Mouse (Mus musculus) intestine, postnatal 0 days (tissue): ENCODE data around the gene Cenpp. TPM values are rescaled to one million over a fixed set of nuclear protein-coding genes. Genes with fewer than 3 reads are reported as not detected.

ENCODE experiments used
- ATAC-seq: fragments of 200-750 bp; cut with Nextera tagmentation; 2 replicates; pipeline ENCODE4 v1.8.0; 2017; ENCODE audit warnings: mild to moderate bottlenecking, moderate TSS enrichment, moderate library complexity
- H3K27ac ChIP-seq: fragments of 300-500 bp; sonication (generic); 2 replicates; pipeline ENCODE4 v1.5.1; 2014; ENCODE audit warnings: mild to moderate bottlenecking, low read depth, low read length, moderate library complexity
- H3K27me3 ChIP-seq: fragments of 300-500 bp; sonication (generic); replicated peaks from 2 replicates; pipeline ENCODE4 v1.6.1; 2014; ENCODE audit warnings: low read length, mixed read lengths; ENCODE audit not compliant: control insufficient read depth, insufficient read depth
- H3K36me3 ChIP-seq: fragments of 300-500 bp; sonication (generic); 2 replicates; pipeline ENCODE4 v1.6.1; 2014; ENCODE audit warnings: mild to moderate bottlenecking, moderate library complexity; ENCODE audit not compliant: control insufficient read depth, insufficient read depth
- H3K4me1 ChIP-seq: fragments of 300-500 bp; sonication (generic); replicated peaks from 2 replicates; pipeline ENCODE4 v1.6.1; 2014; ENCODE audit warnings: antibody characterized with exemption, low read length, mixed read lengths; ENCODE audit not compliant: control insufficient read depth, insufficient read depth
- H3K4me2 ChIP-seq: fragments of 300-500 bp; sonication (generic); replicated peaks from 2 replicates; pipeline ENCODE4 v1.6.1; 2014; ENCODE audit warnings: low read depth, mild to moderate bottlenecking, moderate library complexity
- H3K4me3 ChIP-seq: fragments of 300-500 bp; sonication (generic); 2 replicates; pipeline ENCODE4 v1.5.1; 2014; ENCODE audit warnings: low read depth, low read length
- H3K9ac ChIP-seq: fragments of 300-500 bp; sonication (generic); 2 replicates; pipeline ENCODE4 v1.6.1; 2014; ENCODE audit warnings: mild to moderate bottlenecking, low read depth, low read length
- H3K9me3 ChIP-seq: fragments of 300-500 bp; sonication (generic); 2 replicates; pipeline ENCODE4 v1.6.1; 2016; ENCODE audit warnings: mixed run types; ENCODE audit not compliant: control insufficient read depth
- CTCF ChIP-seq: sonication (generic); IDR thresholded peaks from 2 replicates; pipeline ENCODE4 v1.5.1; 2016; ENCODE audit warnings: low read depth, mild to moderate bottlenecking, control low read depth, antibody characterized with exemption, moderate library complexity
- WGBS: fragments of 180-500 bp; shearing (Covaris S2); extraction: QIAGEN DNeasy Blood & Tissue Kit; methylation state at CpG from one replicate; pipeline ENCODE4 v1.1.7; 2014; 5-methylcytosine and 5-hydroxymethylcytosine counted together
- polyA plus RNA-seq: library from polyadenylated mRNA; unstranded; fragments of >200 nt; fragmentation: Nextera tagmentation; extraction: Ambion mirVana; gene quantifications from 2 replicates; pipeline ENCODE4 v1.2.1, GENCODE M21; 2015

Gene Cenpp
- 10.4 and 12.1 TPM in 2 replicates for polyA plus RNA-seq

- peak within 1 kb of the TSS; percentile 67 for H3K4me3 ChIP-seq
- peaks cover 8% of the 10 kb centered on the region for H3K36me3 ChIP-seq
- ATAC-seq, result peak; percentile 99
- H3K4me2 ChIP-seq, result peak within 1 kb of the TSS; percentile 95
- no peaks in the 10 kb centered on the region for H3K27me3 ChIP-seq
- H3K9ac ChIP-seq, result peak within 1 kb of the TSS; percentile 49
- no peaks in the 10 kb centered on the region for H3K4me1 ChIP-seq
- under 1% methylated on average over 68 of the region's 68 CpGs for WGBS
- no peaks in the 10 kb centered on the region for H3K9me3 ChIP-seq
- H3K27ac ChIP-seq, result peak within 1 kb of the TSS; percentile 41; the same call in 1 of the 2 replicates
- peak; percentile 46 for TF ChIP-seq CTCF
These were observed at the start of gene Cenpp, which contains the start of gene Nol8 for GRCm38 (mm10) chr13:49652481-49653179. TSS of gene Cenpp (minus strand) at chr13:49652785. TSS of gene Nol8 (plus strand) at chr13:49653078.

GRCm38 (mm10) chr13:49691056-49691455 lies 38.5 kb upstream of the Cenpp start:
- 98% methylated on average over 5 of the region's 5 CpGs for whole genome bisulfite sequencing
- Histone ChIP-seq H3K27me3 (no peaks in the 10 kb centered on the region), H3K4me2 (no peak overlapping the region), H3K4me1 (no peaks in the 10 kb centered on the region), H3K36me3 (peaks cover 60% of the 10 kb centered on the region), H3K27ac (no peak overlapping the region), H3K9me3 (no peaks in the 10 kb centered on the region), H3K9ac (no peak overlapping the region), H3K4me3 (no peak overlapping the region)
- ATAC-seq, result no peak
- TF ChIP-seq CTCF, result no peak

GRCm38 (mm10) chr13:49684266-49684665 lies 31.7 kb upstream of the Cenpp start:
- Histone ChIP-seq H3K4me3 (no peak overlapping the region), H3K27me3 (no peaks in the 10 kb centered on the region), H3K36me3 (peaks cover 18% of the 10 kb centered on the region), H3K4me1 (no peaks in the 10 kb centered on the region), H3K9me3 (no peaks in the 10 kb centered on the region), H3K4me2 (no peak overlapping the region), H3K9ac (no peak overlapping the region), H3K27ac (no peak overlapping the region)
- 69% methylated on average over 4 of the region's 4 CpGs for WGBS
- no peak for TF ChIP-seq CTCF
- no peak for ATAC-seq

GRCm38 (mm10) chr13:49682233-49682846 lies 29.8 kb upstream of the Cenpp start:
- Histone ChIP-seq H3K4me1 (no peaks in the 10 kb centered on the region), H3K4me3 (peak overlapping the region; percentile 59), H3K4me2 (peak overlapping the region; percentile 77), H3K27me3 (no peaks in the 10 kb centered on the region), H3K9ac (peak overlapping the region; percentile 54), H3K27ac (peak overlapping the region; percentile 55), H3K36me3 (peaks cover 4% of the 10 kb centered on the region), H3K9me3 (no peaks in the 10 kb centered on the region)
- WGBS, result under 1% methylated on average over 20 of the region's 20 CpGs
- ATAC-seq, result peak; percentile 15
- TF ChIP-seq CTCF, result no peak

- peak within 1 kb of the TSS; percentile 77 for H3K4me2 ChIP-seq
- 3% methylated on average over 26 of the region's 26 CpGs for WGBS
- H3K36me3 ChIP-seq, result peaks cover 7% of the 10 kb centered on the region
- peak; percentile 100 for ATAC-seq
- no peaks in the 10 kb centered on the region for H3K4me1 ChIP-seq
- H3K27me3 ChIP-seq, result no peaks in the 10 kb centered on the region
- H3K4me3 ChIP-seq, result peak within 1 kb of the TSS; percentile 59
- H3K9ac ChIP-seq, result peak within 1 kb of the TSS; percentile 54
- H3K27ac ChIP-seq, result peak within 1 kb of the TSS; percentile 60
- H3K9me3 ChIP-seq, result no peaks in the 10 kb centered on the region
- TF ChIP-seq CTCF, result no peak
These were observed 29.0 kb upstream of the Cenpp start, which contains the start of gene Iars for GRCm38 (mm10) chr13:49681351-49682232. TSS of gene Iars (plus strand) at chr13:49682100.

GRCm38 (mm10) chr13:49677793-49678192 lies 25.2 kb upstream of the Cenpp start:
- H3K27ac ChIP-seq, result no peak overlapping the region
- H3K9ac ChIP-seq, result no peak overlapping the region
- no peaks in the 10 kb centered on the region for H3K9me3 ChIP-seq
- no peak for TF ChIP-seq CTCF
- no peaks in the 10 kb centered on the region for H3K4me1 ChIP-seq
- H3K4me2 ChIP-seq, result no peak overlapping the region
- no peaks in the 10 kb centered on the region for H3K27me3 ChIP-seq
- WGBS, result 83% methylated on average over 2 of the region's 2 CpGs
- H3K4me3 ChIP-seq, result no peak overlapping the region
- peaks cover 15% of the 10 kb centered on the region for H3K36me3 ChIP-seq
- ATAC-seq, result no peak
